Mouse (Mus musculus) cerebellum, adult 2 months (tissue): ENCODE results near the gene Arid2.

Source experiments
- CTCF ChIP-seq: fragments of 200-500 bp; IDR thresholded peaks from 2 replicates; pipeline ENCODE4 v1.5.1; 2011; ENCODE audit warnings: low read depth, mild to moderate bottlenecking, control low read depth, low read length, moderate library complexity, borderline replicate concordance; ENCODE audit not compliant: insufficient read depth
- POLR2A ChIP-seq: fragments of 200-500 bp; IDR thresholded peaks from 2 replicates; pipeline ENCODE4 v1.6.1; 2011; ENCODE audit warnings: low read length, control low read depth, borderline replicate concordance; ENCODE audit not compliant: insufficient read depth

DNA sequence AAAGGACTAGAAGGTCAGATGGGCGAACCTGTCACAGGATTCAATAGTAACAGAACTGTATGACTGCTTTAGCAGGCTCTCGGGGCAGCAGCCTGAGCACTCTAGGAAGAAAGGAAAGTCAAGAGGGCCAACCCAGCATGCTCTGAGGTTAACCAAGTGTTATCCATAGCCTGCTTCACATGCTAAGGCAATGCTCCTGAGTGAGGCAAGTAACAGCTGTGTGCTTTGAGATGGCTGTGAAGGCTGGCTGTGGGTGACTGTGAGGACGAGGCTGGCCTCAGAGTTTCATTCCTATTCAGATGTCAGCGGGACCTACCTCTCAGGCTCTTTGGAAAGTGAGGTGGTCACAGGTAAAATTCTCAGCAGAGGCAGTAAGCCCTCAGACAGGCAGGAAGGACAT is 118.9 kb downstream of the Arid2 start:
- TF ChIP-seq CTCF = no peak
- TF ChIP-seq POLR2A = no peak
